Mouse (Mus musculus) CH12.LX (cell line): ENCODE data around the gene Hba-a2. TPM values are rescaled to one million over a fixed set of nuclear protein-coding genes. Genes with fewer than 3 reads are reported as not detected.

Source experiments
- DNase-seq: peaks from one replicate; pipeline ENCODE4 v3.0.0-alpha.2; 2013; ENCODE audit errors: extremely low read depth
- H3K27ac ChIP-seq: 2 replicates; pipeline ENCODE4 v1.5.1; 2012; ENCODE audit warnings: low read depth, mild to moderate bottlenecking, control low read depth, moderate library complexity; ENCODE audit not compliant: insufficient read depth
- H3K27me3 ChIP-seq: replicated peaks from 2 replicates; pipeline ENCODE3; 2012; ENCODE audit warnings: inconsistent platforms
- H3K36me3 ChIP-seq, 2 experiments: replicated peaks in 1 of 2; 2 replicates each; pipeline versions ENCODE3 to v1.6.1; 2012; ENCODE audit warnings: inconsistent platforms in 1 of 2, low read length in 1 of 2, mild to moderate bottlenecking in 1 of 2, mixed read lengths in 1 of 2, moderate library complexity in 1 of 2; ENCODE audit not compliant: control insufficient read depth in 1 of 2, insufficient read depth in 1 of 2
- H3K4me1 ChIP-seq, 2 experiments: 2 replicates each; pipeline ENCODE4 v1.6.1; 2012; ENCODE audit warnings: inconsistent platforms in 1 of 2, moderate library complexity in 1 of 2; ENCODE audit not compliant: insufficient read depth in 2 of 2, control insufficient read depth in 1 of 2
- H3K4me2 ChIP-seq: 2 replicates; pipeline ENCODE4 v1.6.1; 2012; ENCODE audit warnings: low read depth, mild to moderate bottlenecking, control low read depth; ENCODE audit not compliant: poor library complexity, insufficient read depth, severe bottlenecking
- H3K4me3 ChIP-seq, 3 experiments: fragments of 150-350 bp in 1 of 3; sonication (generic) in 1 of 3; replicated peaks in 1 of 3; 2 replicates each; pipeline versions ENCODE3 to v1.5.1; 2011 to 2012; ENCODE audit warnings: low read depth in 2 of 3, low read length in 2 of 3, mild to moderate bottlenecking in 2 of 3, moderate library complexity in 2 of 3, control low read depth in 1 of 3, improper control_type of control experiment in 1 of 3, inconsistent platforms in 1 of 3, mixed read lengths in 1 of 3; ENCODE audit not compliant: poor library complexity in 1 of 3
- H3K79me2 ChIP-seq: replicated peaks from 2 replicates; pipeline ENCODE4 v1.6.1; 2012; ENCODE audit warnings: mild to moderate bottlenecking, moderate library complexity; ENCODE audit not compliant: control insufficient read depth, poor library complexity, insufficient read depth, severe bottlenecking; ENCODE audit errors: extremely low read depth
- H3K9ac ChIP-seq: 2 replicates; pipeline ENCODE4 v1.6.1; 2012; ENCODE audit warnings: low read depth, mild to moderate bottlenecking, control low read depth, moderate library complexity; ENCODE audit not compliant: insufficient read depth
- H3K9me3 ChIP-seq: replicated peaks from 2 replicates; pipeline ENCODE3; 2012; ENCODE audit warnings: low read length, inconsistent platforms, mixed read lengths
- BHLHE40 ChIP-seq: IDR thresholded peaks from 2 replicates; pipeline ENCODE4 v1.6.1; 2011; ENCODE audit warnings: mild to moderate bottlenecking, low read depth, low read length, improper control_type of control experiment
- CHD2 ChIP-seq: IDR thresholded peaks from 2 replicates; pipeline ENCODE4 v1.6.1; 2011; ENCODE audit warnings: low read length, improper control_type of control experiment
- CTCF ChIP-seq, 2 experiments: IDR thresholded peaks in 1 of 2; conservative IDR thresholded peaks in 1 of 2; 2 replicates each; pipeline ENCODE4 v1.5.1; 2011 to 2012; ENCODE audit warnings: low read depth in 2 of 2, low read length in 2 of 2, improper control_type of control experiment in 1 of 2, inconsistent platforms in 1 of 2, mild to moderate bottlenecking in 1 of 2, moderate library complexity in 1 of 2
- E2F4 ChIP-seq: IDR thresholded peaks from 2 replicates; pipeline ENCODE4 v1.6.1; 2011; ENCODE audit warnings: low read depth, low read length, improper control_type of control experiment; ENCODE audit not compliant: insufficient replicate concordance
- ETS1 ChIP-seq: conservative IDR thresholded peaks from 2 replicates; pipeline ENCODE4 v1.6.1; 2012; ENCODE audit warnings: low read depth, mild to moderate bottlenecking, inconsistent platforms, low read length, improper control_type of control experiment, moderate library complexity
- GABPA ChIP-seq: IDR thresholded peaks from 2 replicates; pipeline ENCODE4 v1.6.1; 2012; ENCODE audit warnings: low read depth, low read length, improper control_type of control experiment, inconsistent platforms; ENCODE audit not compliant: insufficient replicate concordance
- HCFC1 ChIP-seq: IDR thresholded peaks from 2 replicates; pipeline ENCODE4 v1.6.1; 2012; ENCODE audit warnings: low read depth, mild to moderate bottlenecking, inconsistent platforms, low read length, improper control_type of control experiment
- IRF4 ChIP-seq: IDR thresholded peaks from 2 replicates; pipeline ENCODE4 v1.6.1; 2014; ENCODE audit warnings: low read depth, mild to moderate bottlenecking, inconsistent platforms, low read length, improper control_type of control experiment
- JUND ChIP-seq: conservative IDR thresholded peaks from 2 replicates; pipeline ENCODE4 v1.6.1; 2011; ENCODE audit warnings: low read depth, low read length, improper control_type of control experiment
- MAFK ChIP-seq: IDR thresholded peaks from 2 replicates; pipeline ENCODE4 v1.6.1; 2011; ENCODE audit warnings: low read length, improper control_type of control experiment; ENCODE audit not compliant: insufficient replicate concordance
- MAZ ChIP-seq: IDR thresholded peaks from 2 replicates; pipeline ENCODE4 v1.6.1; 2012; ENCODE audit warnings: low read depth, mild to moderate bottlenecking, inconsistent platforms, low read length, improper control_type of control experiment, moderate library complexity
- MXI1 ChIP-seq: IDR thresholded peaks from 2 replicates; pipeline ENCODE4 v1.6.1; 2011; ENCODE audit warnings: mild to moderate bottlenecking, low read depth, low read length, improper control_type of control experiment
- MYC ChIP-seq: IDR thresholded peaks from 2 replicates; pipeline ENCODE4 v1.6.1; 2011; ENCODE audit warnings: low read depth, mild to moderate bottlenecking, improper control_type of control experiment, low read length
- NELFE ChIP-seq: IDR thresholded peaks from 2 replicates; pipeline ENCODE4 v1.6.1; 2011; ENCODE audit warnings: low read depth, low read length, improper control_type of control experiment
- NRF1 ChIP-seq: IDR thresholded peaks from 2 replicates; pipeline ENCODE4 v1.6.1; 2014; ENCODE audit warnings: low read depth, mild to moderate bottlenecking, inconsistent platforms, low read length, improper control_type of control experiment, moderate library complexity
- POLR2A ChIP-seq: IDR thresholded peaks from 2 replicates; pipeline ENCODE4 v1.6.1; 2011; ENCODE audit warnings: low read depth, mild to moderate bottlenecking, improper control_type of control experiment, low read length
- RAD21 ChIP-seq: IDR thresholded peaks from 2 replicates; pipeline ENCODE4 v1.6.1; 2011; ENCODE audit warnings: low read depth, mild to moderate bottlenecking, low read length, improper control_type of control experiment, moderate library complexity
- USF2 ChIP-seq: conservative IDR thresholded peaks from 2 replicates; pipeline ENCODE4 v1.6.1; 2011; ENCODE audit warnings: low read depth, low read length, improper control_type of control experiment
- ZMIZ1 ChIP-seq: IDR thresholded peaks from 2 replicates; pipeline ENCODE4 v1.6.1; 2012; ENCODE audit warnings: low read depth, mild to moderate bottlenecking, inconsistent platforms, low read length, improper control_type of control experiment
- ZNF384 ChIP-seq: IDR thresholded peaks from 2 replicates; pipeline ENCODE4 v1.6.1; 2012; ENCODE audit warnings: low read depth, low read length, improper control_type of control experiment, inconsistent platforms
- dilution Hi-C: fragments of 300-500 bp; cut with MboI; formaldehyde crosslinking; loops from 2 replicates; pipeline ENCODE4 v1.14.3; 2020; ENCODE audit warnings: low sequenced_read_pairs; ENCODE audit not compliant: extremely low pct_unique_long_range_greater_than_20kb, extremely low pct_ligation_motif_present
- in situ Hi-C: fragments of 300-500 bp; cut with MboI; formaldehyde crosslinking; loops from 3 replicates; pipeline ENCODE4 v1.14.3; 2019; ENCODE audit warnings: low sequenced_read_pairs, low pct_ligation_motif_present, low pct_unique_long_range_greater_than_20kb, mixed read lengths
- polyA plus RNA-seq: library from polyadenylated mRNA; unstranded; fragments of >175 nt; gene quantifications from 2 replicates; pipeline ENCODE4 v1.2.1, GENCODE M21; 2012; ENCODE audit warnings: low read depth; ENCODE audit not compliant: insufficient read length
- total RNA-seq, 2 experiments: library from RNA; depleted of rRNA; stranded (reverse); fragments of 300-350 nt in 1 of 2; fragments of >200 nt in 1 of 2; gene quantifications; 2 replicates each; pipeline ENCODE4 v1.2.3; 2012 to 2014

Hba-a2 gene
- total and polyA plus RNA-seq, 3 experiments, result 2.9 to 10.3 (median 4.6) TPM

GRCm38 (mm10) chr11:32302824-32303419 lies 6.6 kb downstream of the Hba-a2 start:
- Histone ChIP-seq H3K4me2 (no peak overlapping the region), H3K4me3 (no peak overlapping the region), H3K4me1 (0 out of 4 replicates have a peak, but pooled peaks cover 0 to 5% of the 10 kb centered on the region in 2 experiments), H3K27ac (no peak overlapping the region), H3K36me3 (no peaks in the 10 kb centered on the region), H3K79me2 (no peaks in the 10 kb centered on the region), H3K27me3 (peaks cover 21% of the 10 kb centered on the region), H3K9ac (no peak overlapping the region), H3K9me3 (no peaks in the 10 kb centered on the region)
- no peak for TF ChIP-seq GABPA
- no peak for TF ChIP-seq CTCF (conservative IDR thresholded peaks at IDR 0.05 in 1 of 2, IDR thresholded peaks at IDR 0.05 in 1 of 2; ENCODE audit: low read depth in 2 of 2, low read length in 2 of 2)
- TF ChIP-seq NRF1, result no peak
- no peak for TF ChIP-seq BHLHE40
- TF ChIP-seq MXI1, result no peak
- TF ChIP-seq ZMIZ1, result no peak
- no peak for TF ChIP-seq POLR2A
- TF ChIP-seq MAZ, result no peak
- dilution Hi-C loops, result no loop called here
- no peak for DNase-seq
- in situ Hi-C loops, result loop anchor here (10.0 to 25.0 kb wide), 2 partner anchors 118 to 316 kb away; no protein-coding TSS in a partner anchor

DNA sequence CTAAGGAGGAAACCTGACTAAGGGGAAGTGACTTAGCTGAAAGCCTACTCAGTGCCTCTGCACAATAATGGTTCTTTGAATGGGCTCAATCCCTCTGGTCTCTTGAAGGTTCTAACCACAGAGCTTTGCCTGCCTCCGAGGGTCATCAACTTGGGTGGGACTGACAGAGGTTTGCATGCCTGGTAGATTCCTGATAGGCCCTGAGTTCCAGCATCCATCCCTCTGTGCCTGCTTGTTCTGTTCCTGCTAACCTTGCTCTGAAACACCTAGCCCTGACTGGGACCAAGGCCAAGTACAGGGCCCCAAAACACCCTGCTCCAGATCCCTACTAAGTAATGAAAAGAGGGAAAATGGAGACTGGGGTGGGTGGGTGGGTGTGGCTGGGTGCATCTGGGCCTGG lies 7.2 kb downstream of the Hba-a2 start:
- no peak for DNase-seq
- Histone ChIP-seq H3K27ac (no peak overlapping the region), H3K4me2 (no peak overlapping the region), H3K27me3 (peaks cover 17% of the 10 kb centered on the region), H3K4me1 (0 out of 4 replicates have a peak, but pooled peaks cover 0 to 5% of the 10 kb centered on the region in 2 experiments), H3K9ac (no peak overlapping the region), H3K79me2 (no peaks in the 10 kb centered on the region), H3K9me3 (no peaks in the 10 kb centered on the region), H3K36me3 (no peaks in the 10 kb centered on the region), H3K4me3 (no peak overlapping the region)
- dilution Hi-C loops, result no loop called here
- no peak for TF ChIP-seq ZNF384
- no peak for TF ChIP-seq JUND
- no peak for TF ChIP-seq USF2
- TF ChIP-seq IRF4, result no peak
- no peak for TF ChIP-seq MAZ
- TF ChIP-seq RAD21, result no peak
- TF ChIP-seq CHD2, result no peak
- no peak for TF ChIP-seq E2F4
- TF ChIP-seq MYC, result no peak
- no peak for TF ChIP-seq MAFK
- TF ChIP-seq NELFE, result no peak
- TF ChIP-seq HCFC1, result no peak
- TF ChIP-seq MXI1, result no peak
- TF ChIP-seq ETS1, result no peak
- in situ Hi-C loops, result loop anchor here (10.0 to 25.0 kb wide), 2 partner anchors 119 to 316 kb away; no protein-coding TSS in a partner anchor
